Mouse (Mus musculus) neural tube, embryonic 15.5 days (tissue): ENCODE measurements at regions not wholly inside any gene's neighbourhood (a gene's known extent, or its start where the extent isn't known, plus 50 kb on each side); places are given as distances from the start of the nearest gene placed in this dataset.
"Not testable (repeated sequence)": the region's sequence is repeated elsewhere in the genome, so short reads cannot be mapped to it uniquely, and the experiment has no call there.

Experiments used
- ATAC-seq: fragments of 200-750 bp; cut with Nextera tagmentation; 2 replicates; pipeline ENCODE4 v1.8.0; 2017; ENCODE audit warnings: mild to moderate bottlenecking, moderate TSS enrichment, moderate library complexity; ENCODE audit not compliant: low FRiP score
- H3K27ac ChIP-seq: fragments of 300-500 bp; sonication (generic); replicated peaks from 2 replicates; pipeline ENCODE4 v1.5.1; 2015; ENCODE audit warnings: mild to moderate bottlenecking, inconsistent platforms
- H3K27me3 ChIP-seq: fragments of 300-500 bp; sonication (generic); replicated peaks from 2 replicates; pipeline ENCODE4 v1.6.1; 2015; ENCODE audit warnings: inconsistent platforms
- H3K36me3 ChIP-seq: fragments of 300-500 bp; sonication (generic); 2 replicates; pipeline ENCODE4 v1.6.1; 2015; ENCODE audit warnings: inconsistent platforms
- H3K4me1 ChIP-seq: fragments of 300-500 bp; sonication (generic); 2 replicates; pipeline ENCODE4 v1.6.1; 2015; ENCODE audit warnings: inconsistent platforms
- H3K4me2 ChIP-seq: fragments of 300-500 bp; sonication (generic); 2 replicates; pipeline ENCODE4 v1.6.1; 2015; ENCODE audit warnings: inconsistent platforms, mild to moderate bottlenecking, moderate library complexity
- H3K4me3 ChIP-seq: fragments of 300-500 bp; sonication (generic); replicated peaks from 2 replicates; pipeline ENCODE4 v1.5.1; 2015; ENCODE audit warnings: mild to moderate bottlenecking, inconsistent platforms
- H3K9ac ChIP-seq: fragments of 300-500 bp; sonication (generic); replicated peaks from 2 replicates; pipeline ENCODE4 v1.6.1; 2015; ENCODE audit warnings: mild to moderate bottlenecking, inconsistent platforms
- H3K9me3 ChIP-seq: fragments of 300-500 bp; sonication (generic); replicated peaks from 2 replicates; pipeline ENCODE4 v1.6.1; 2016; ENCODE audit warnings: inconsistent platforms
- WGBS: fragments of 180-500 bp; shearing (Covaris S2); methylation state at CpG from one replicate; pipeline ENCODE4 v1.1.7; 2015; ENCODE audit warnings: mixed read lengths; 5-methylcytosine and 5-hydroxymethylcytosine counted together

DNA sequence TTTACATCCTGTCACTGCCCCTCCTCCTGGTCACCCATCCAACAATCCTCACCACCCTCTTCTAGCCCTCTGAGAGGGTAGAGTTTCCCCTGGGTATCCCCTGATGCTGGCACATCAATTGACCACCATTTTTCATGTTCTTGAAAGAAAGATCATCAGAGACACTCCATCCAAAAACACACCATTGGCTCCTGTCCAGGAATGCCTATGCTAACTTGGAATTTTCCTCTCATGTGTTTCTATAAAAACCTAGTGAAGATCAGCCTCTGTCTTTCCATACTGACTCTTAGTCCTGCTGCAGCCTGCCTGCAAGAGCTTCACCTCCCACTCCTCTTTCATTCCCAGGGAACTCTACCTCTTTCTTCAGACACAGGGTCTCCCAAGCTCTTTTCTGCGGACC lies 117.2 kb upstream of the Galnt18 start:
- 92% methylated on average over 1 of the region's 1 CpGs for WGBS
- Histone ChIP-seq H3K9ac (no peak overlapping the region), H3K4me3 (no peak overlapping the region), H3K4me1 (peaks cover 6% of the 10 kb centered on the region; the same call in 1 of the 2 replicates), H3K4me2 (no peak overlapping the region), H3K9me3 (0 out of 2 replicates have a peak, but pooled peaks cover 6% of the 10 kb centered on the region), H3K36me3 (no peaks in the 10 kb centered on the region), H3K27ac (no peak overlapping the region), H3K27me3 (no peaks in the 10 kb centered on the region)
- ATAC-seq: no peak

DNA sequence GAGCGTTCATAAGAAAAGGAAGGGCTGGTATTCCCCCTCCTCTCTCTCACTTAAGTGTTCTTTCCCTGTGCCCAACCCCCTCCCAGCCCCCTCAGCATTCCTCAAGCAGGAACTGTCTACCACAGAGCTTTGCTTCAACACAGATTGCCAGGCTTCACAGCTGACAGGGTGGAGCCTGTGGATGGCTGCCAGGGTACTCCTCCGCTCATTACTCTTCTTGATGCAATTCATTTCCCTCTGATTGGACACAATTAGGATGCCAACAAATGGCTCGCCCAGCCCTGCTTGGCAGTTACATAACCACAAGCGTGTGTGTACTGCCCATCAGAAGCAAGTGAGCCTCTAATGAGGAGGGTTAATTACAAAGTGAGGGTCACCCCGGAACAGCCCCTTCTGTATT lies 116.5 kb upstream of the Galnt18 start:
- Histone ChIP-seq H3K27me3 (no peaks in the 10 kb centered on the region), H3K4me2 (peak overlapping the region; percentile 19; the same call in 1 of the 2 replicates), H3K36me3 (no peaks in the 10 kb centered on the region), H3K27ac (no peak overlapping the region), H3K4me3 (no peak overlapping the region), H3K4me1 (peaks cover 6% of the 10 kb centered on the region; the same call in 1 of the 2 replicates), H3K9ac (no peak overlapping the region), H3K9me3 (0 out of 2 replicates have a peak, but pooled peaks cover 1% of the 10 kb centered on the region)
- 45% methylated on average over 5 of the region's 5 CpGs for WGBS
- ATAC-seq: peak; percentile 61; the same call in 1 of the 2 replicates

DNA sequence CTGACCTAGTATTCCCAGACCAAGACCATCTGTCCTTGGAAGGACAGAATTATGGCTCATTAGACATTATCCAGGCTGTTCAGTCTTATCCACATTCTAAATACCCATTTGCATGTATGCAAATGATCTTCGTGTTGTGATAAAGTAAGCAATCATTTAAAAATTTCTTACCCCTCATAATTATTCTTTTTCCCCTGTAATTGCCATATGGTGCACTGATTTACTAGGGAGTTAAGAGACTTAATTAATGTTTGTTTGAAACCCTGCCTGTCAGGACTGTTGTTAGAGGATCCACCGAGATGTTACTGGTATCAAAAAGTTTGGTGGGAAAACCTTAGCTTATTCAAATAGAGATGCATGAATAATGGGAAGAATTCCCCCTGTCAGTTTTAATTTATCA lies 103.2 kb upstream of the Galnt18 start:
- Histone ChIP-seq H3K4me1 (no peaks in the 10 kb centered on the region), H3K4me3 (no peak overlapping the region), H3K9ac (no peak overlapping the region), H3K27me3 (no peaks in the 10 kb centered on the region), H3K36me3 (no peaks in the 10 kb centered on the region), H3K4me2 (no peak overlapping the region), H3K9me3 (no peaks in the 10 kb centered on the region), H3K27ac (no peak overlapping the region)
- 69% methylated on average over 2 of the region's 2 CpGs for WGBS
- no peak for ATAC-seq

DNA sequence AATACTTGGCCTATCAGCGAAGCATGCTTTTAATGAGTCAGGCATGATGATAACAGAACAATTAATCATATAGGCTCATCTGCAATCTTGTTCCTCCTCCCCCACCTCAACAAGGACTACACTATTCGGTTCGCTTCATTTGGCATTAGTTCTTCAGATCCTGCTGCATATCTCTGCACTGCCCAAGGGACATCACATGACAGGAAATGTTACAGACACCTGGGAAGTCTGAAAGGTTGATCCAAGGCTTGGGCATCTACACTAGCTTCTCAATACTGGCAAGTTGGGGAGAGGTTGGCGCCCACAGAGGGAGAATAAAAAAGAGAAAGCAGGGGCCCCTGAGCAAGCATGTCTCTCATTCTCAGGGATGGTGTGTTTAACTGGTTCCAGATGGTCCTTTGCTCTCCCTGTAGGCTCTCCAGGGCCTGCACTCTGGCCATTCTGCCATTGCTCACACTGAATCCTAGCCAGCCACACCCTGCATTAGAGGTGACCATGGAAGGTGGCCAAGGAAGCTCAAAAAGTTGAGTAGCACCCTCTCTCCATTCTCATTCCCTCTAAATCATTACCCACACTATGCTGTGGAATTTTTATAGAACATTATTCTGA lies 100.4 kb upstream of the Galnt18 start:
- no peaks in the 10 kb centered on the region for H3K27me3 ChIP-seq
- no peak overlapping the region for H3K4me2 ChIP-seq
- no peak overlapping the region for H3K4me3 ChIP-seq
- H3K4me1 ChIP-seq: no peaks in the 10 kb centered on the region
- WGBS: 91% methylated on average over 4 of the region's 4 CpGs
- no peaks in the 10 kb centered on the region for H3K36me3 ChIP-seq
- H3K9ac ChIP-seq: no peak overlapping the region
- no peaks in the 10 kb centered on the region for H3K9me3 ChIP-seq
- ATAC-seq: no peak
- no peak overlapping the region for H3K27ac ChIP-seq

DNA sequence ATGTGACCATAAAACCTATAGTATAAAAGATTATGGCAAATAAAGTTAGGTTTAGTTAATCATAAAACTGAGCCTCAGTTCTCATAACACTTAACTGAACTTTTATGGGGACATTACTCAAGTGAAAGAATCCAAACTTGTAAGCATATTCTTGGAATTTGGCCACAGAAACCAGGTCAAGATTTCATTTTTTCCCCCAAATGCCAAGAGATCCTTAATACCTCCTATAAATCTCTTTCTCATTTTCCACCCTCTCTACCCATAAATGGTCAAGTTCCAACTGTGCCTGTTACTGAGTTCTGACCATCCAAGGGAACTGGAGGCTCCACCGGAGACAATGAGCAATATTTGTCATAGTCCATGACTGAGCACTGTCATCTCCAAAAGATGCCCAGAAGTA lies 97.8 kb upstream of the Galnt18 start:
- 85% methylated on average over 1 of the region's 1 CpGs for WGBS
- H3K27me3 ChIP-seq: no peaks in the 10 kb centered on the region

DNA sequence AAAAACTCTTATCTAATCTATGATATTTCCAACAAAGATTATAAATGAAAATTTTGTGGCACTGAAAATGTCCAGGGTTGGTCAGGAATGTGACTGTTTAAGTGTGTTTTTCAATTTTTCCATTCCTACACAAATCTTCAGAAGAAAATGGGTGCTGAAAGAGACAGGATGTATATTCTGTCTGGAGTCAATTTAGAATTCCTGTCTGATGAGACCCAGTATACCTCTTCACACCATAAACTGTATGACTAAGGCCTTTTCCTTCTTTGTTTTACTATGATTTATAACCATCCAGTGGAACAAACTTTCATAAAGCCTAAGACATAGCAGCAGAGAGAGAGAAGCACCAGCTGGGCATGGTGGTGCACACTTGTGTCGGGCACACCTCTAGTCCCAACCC lies 96.2 kb upstream of the Galnt18 start:
- Histone ChIP-seq H3K27ac (no peak overlapping the region), H3K4me3 (no peak overlapping the region), H3K4me1 (no peaks in the 10 kb centered on the region), H3K27me3 (no peaks in the 10 kb centered on the region), H3K36me3 (no peaks in the 10 kb centered on the region), H3K4me2 (no peak overlapping the region), H3K9me3 (no peaks in the 10 kb centered on the region), H3K9ac (no peak overlapping the region)
- 94% methylated on average over 1 of the region's 1 CpGs for WGBS
- ATAC-seq: no peak

More for the DNA sequence above, 97.8 kb upstream of the Galnt18 start:
- Histone ChIP-seq H3K27ac (no peak overlapping the region), H3K4me3 (no peak overlapping the region), H3K4me2 (no peak overlapping the region), H3K9me3 (no peaks in the 10 kb centered on the region), H3K9ac (no peak overlapping the region), H3K36me3 (no peaks in the 10 kb centered on the region), H3K4me1 (no peaks in the 10 kb centered on the region)
- no peak for ATAC-seq

DNA sequence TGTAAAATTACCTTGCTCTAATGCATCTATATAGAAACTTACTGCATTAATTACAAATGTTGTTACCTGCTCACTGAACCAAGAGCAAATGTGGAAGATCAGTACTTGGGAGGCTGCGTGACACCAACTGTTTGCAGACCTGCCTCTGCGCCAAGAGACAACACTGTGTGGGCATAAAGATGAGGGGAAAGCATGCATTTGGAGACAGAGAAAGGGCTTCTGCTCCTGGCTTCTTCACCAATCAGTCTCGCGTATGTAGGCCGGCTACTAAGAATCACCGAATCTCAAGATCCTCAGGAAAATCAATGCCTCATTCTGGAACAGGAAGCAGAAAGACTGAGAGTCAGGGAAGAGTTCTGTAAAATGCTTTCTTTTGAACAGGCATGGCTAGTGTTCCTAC lies 89.6 kb upstream of the Galnt18 start:
- no peaks in the 10 kb centered on the region for H3K27me3 ChIP-seq
- ATAC-seq: no peak
- H3K9me3 ChIP-seq: no peaks in the 10 kb centered on the region
- no peak overlapping the region for H3K27ac ChIP-seq
- H3K4me2 ChIP-seq: no peak overlapping the region
- H3K4me1 ChIP-seq: peaks cover 9% of the 10 kb centered on the region
- no peak overlapping the region for H3K9ac ChIP-seq
- H3K4me3 ChIP-seq: no peak overlapping the region
- WGBS: 90% methylated on average over 6 of the region's 6 CpGs
- no peaks in the 10 kb centered on the region for H3K36me3 ChIP-seq

DNA sequence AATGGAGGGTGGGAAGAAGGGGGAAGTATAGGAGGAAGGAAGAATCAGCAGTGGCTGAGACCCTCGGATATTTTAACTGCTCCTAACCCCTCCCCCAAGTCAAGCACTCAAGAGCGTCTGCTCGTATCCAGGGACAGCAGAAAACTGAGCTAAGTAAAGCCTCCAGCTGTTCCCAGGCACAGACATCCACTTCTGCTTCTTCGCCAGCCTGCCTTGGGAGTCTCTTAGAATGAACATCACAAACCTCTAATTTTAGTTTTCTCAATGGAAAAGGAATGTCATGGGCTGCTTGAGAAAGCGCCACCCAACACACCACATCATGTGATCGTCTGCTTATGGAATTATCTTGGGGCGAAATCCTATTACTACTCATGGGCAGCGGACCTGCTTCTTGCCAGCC lies 83.3 kb upstream of the Galnt18 start:
- Histone ChIP-seq H3K27ac (no peak overlapping the region), H3K4me3 (no peak overlapping the region), H3K36me3 (no peaks in the 10 kb centered on the region), H3K27me3 (no peaks in the 10 kb centered on the region), H3K4me2 (no peak overlapping the region), H3K4me1 (peaks cover 5% of the 10 kb centered on the region; the same call in 1 of the 2 replicates), H3K9ac (no peak overlapping the region), H3K9me3 (no peaks in the 10 kb centered on the region)
- 69% methylated on average over 8 of the region's 8 CpGs for WGBS
- ATAC-seq: no peak

DNA sequence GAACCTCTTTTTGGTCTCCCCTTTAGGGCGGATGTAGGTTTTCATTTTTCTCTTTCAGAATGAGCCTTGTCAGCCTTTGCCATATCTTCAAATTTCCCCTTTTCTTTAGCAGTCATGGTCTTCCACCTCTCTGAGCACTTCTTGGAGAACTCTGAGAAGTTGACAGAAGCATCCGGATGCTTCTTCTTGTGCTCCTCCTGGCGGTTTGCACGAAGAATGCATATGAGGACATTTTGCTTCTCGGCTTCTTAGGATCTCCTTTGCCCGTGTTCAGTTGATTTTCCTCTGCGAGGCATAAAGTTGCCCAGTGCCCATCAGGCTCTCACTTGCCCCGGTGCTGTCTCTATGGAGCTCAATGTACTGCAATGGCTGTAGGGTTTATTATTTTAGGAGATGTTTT lies 78.5 kb upstream of the Galnt18 start:
- H3K4me3 ChIP-seq, H3K27me3 ChIP-seq, H3K9ac ChIP-seq, H3K27ac ChIP-seq, H3K9me3 ChIP-seq, H3K4me2 ChIP-seq, H3K4me1 ChIP-seq, H3K36me3 ChIP-seq, ATAC-seq: not testable (repeated sequence)
- WGBS: 92% methylated on average over 8 of the region's 8 CpGs

DNA sequence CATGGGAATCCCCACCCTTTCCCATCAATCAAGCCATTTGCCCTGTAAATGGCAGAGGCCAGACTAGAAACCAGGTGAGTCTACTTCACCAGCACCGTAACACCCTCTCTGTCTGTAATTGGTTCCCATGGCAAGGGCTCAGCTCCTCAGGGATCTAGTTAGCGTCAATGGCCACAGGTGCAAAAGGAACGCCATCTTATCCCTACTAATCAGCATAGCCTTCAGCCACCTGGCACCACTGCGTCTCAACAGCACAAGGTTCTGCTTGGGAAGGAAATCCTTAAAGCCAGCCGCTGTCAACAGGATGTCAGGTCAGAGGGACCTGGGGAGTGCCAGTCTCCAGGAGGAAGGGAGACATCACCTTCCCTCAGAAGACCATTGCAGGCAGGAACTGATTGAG lies 77.2 kb upstream of the Galnt18 start:
- Histone ChIP-seq H3K27me3 (no peaks in the 10 kb centered on the region), H3K27ac (no peak overlapping the region), H3K9ac (no peak overlapping the region), H3K4me3 (no peak overlapping the region), H3K36me3 (no peaks in the 10 kb centered on the region), H3K9me3 (no peaks in the 10 kb centered on the region), H3K4me2 (no peak overlapping the region), H3K4me1 (no peaks in the 10 kb centered on the region)
- 55% methylated on average over 5 of the region's 5 CpGs for WGBS
- ATAC-seq: no peak

DNA sequence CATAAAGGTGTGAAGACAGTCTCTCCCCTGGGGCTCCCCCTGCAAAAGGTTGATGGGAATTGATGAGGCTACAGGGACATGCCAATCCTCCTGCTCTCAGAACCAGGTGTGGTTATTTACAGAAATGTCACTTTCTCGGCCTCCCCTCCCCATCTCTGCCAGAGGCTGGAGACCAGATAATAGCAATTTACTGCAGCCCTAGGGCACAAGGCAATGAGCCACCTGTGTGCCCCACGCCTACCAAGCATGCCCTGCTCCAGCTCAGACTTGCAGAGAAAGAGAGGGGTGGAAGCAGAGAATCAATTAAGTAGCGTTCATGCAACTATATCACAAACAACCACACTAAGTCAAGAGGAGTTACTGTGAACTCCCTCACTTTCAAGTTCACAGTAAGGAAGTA lies 75.5 kb upstream of the Galnt18 start:
- no peaks in the 10 kb centered on the region for H3K9me3 ChIP-seq
- 55% methylated on average over 3 of the region's 3 CpGs for WGBS
- ATAC-seq: no peak

DNA sequence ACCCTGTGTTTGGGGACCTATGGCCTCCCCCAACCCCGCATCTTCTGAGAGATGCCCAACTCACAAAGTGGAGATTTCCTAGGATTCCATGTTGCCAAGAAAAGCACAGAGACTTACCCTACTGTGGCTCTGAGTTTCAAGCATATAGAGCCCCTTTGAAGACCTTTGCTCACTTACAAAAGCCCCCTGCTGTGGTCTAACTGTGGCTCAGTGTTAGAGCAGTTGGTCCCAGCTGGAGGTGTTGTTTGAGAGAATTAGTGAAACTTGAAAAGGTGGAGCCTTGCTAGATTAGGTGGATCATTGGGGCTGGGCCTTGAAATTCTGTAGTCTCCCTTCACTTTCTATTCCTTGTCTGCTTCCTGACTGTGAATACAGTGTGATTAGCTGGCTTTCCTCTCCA lies 66.6 kb upstream of the Galnt18 start:
- no peaks in the 10 kb centered on the region for H3K4me1 ChIP-seq
- no peak overlapping the region for H3K4me2 ChIP-seq
- H3K27ac ChIP-seq: no peak overlapping the region
- H3K27me3 ChIP-seq: no peaks in the 10 kb centered on the region
- no peak overlapping the region for H3K4me3 ChIP-seq
- H3K36me3 ChIP-seq: no peaks in the 10 kb centered on the region
- H3K9me3 ChIP-seq: no peaks in the 10 kb centered on the region
- WGBS: 48% methylated on average over 1 of the region's 1 CpGs
- ATAC-seq: no peak
- no peak overlapping the region for H3K9ac ChIP-seq

More for the DNA sequence above, 75.5 kb upstream of the Galnt18 start:
- H3K27me3 ChIP-seq: no peaks in the 10 kb centered on the region
- H3K27ac ChIP-seq: no peak overlapping the region
- no peak overlapping the region for H3K4me3 ChIP-seq
- no peak overlapping the region for H3K9ac ChIP-seq
- no peak overlapping the region for H3K4me2 ChIP-seq
- H3K36me3 ChIP-seq: no peaks in the 10 kb centered on the region
- H3K4me1 ChIP-seq: no peaks in the 10 kb centered on the region

DNA sequence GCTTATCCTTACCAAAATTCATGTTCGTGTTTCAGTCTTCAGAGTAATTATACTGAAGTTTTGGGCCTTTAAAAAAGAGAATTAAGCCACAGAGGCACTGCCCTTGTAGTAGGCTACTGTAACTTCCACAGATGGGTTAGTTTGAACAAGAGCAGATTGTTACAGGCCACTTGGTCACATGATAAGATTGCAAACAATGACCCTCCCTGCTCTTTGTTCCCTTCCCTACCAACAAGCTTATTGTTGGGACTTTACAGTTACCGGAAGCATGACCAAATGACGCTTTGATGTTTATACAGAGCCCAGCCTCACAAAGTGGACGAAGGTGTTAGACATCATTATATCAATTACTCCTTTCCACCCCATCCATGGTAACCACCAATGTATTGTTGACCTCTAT lies 63.9 kb upstream of the Galnt18 start:
- no peak overlapping the region for H3K9ac ChIP-seq
- H3K4me2 ChIP-seq: no peak overlapping the region
- ATAC-seq: no peak
- H3K4me3 ChIP-seq: no peak overlapping the region
- no peak overlapping the region for H3K27ac ChIP-seq
- 86% methylated on average over 4 of the region's 4 CpGs for WGBS
- H3K27me3 ChIP-seq: no peaks in the 10 kb centered on the region
- H3K4me1 ChIP-seq: no peaks in the 10 kb centered on the region
- H3K9me3 ChIP-seq: no peaks in the 10 kb centered on the region
- H3K36me3 ChIP-seq: no peaks in the 10 kb centered on the region
